Mouse (Mus musculus) lung, embryonic 16.5 days (tissue): ENCODE results near the gene Olfr957. TPM values are rescaled to one million over a fixed set of nuclear protein-coding genes. Genes with fewer than 3 reads are reported as not detected.

Experiments
- ATAC-seq: fragments of 200-750 bp; cut with Nextera tagmentation; 2 replicates; pipeline ENCODE4 v1.8.0; 2017; ENCODE audit warnings: low read depth, mild to moderate bottlenecking, moderate library complexity
- H3K27ac ChIP-seq: fragments of 300-500 bp; sonication (generic); 2 replicates; pipeline ENCODE4 v1.5.1; 2014; ENCODE audit warnings: mild to moderate bottlenecking, control low read depth, low read length
- H3K27me3 ChIP-seq: fragments of 300-500 bp; sonication (generic); 2 replicates; pipeline ENCODE4 v1.6.1; 2014; ENCODE audit warnings: low read depth, low read length, mixed read lengths; ENCODE audit not compliant: control insufficient read depth, insufficient read depth
- H3K36me3 ChIP-seq: fragments of 300-500 bp; sonication (generic); 2 replicates; pipeline ENCODE4 v1.6.1; 2014; ENCODE audit warnings: low read length; ENCODE audit not compliant: control insufficient read depth, insufficient read depth
- H3K4me1 ChIP-seq: fragments of 300-500 bp; sonication (generic); replicated peaks from 2 replicates; pipeline ENCODE4 v1.6.1; 2014; ENCODE audit warnings: low read length, mixed read lengths; ENCODE audit not compliant: control insufficient read depth, insufficient read depth
- H3K4me2 ChIP-seq: fragments of 300-500 bp; sonication (generic); 2 replicates; pipeline ENCODE4 v1.6.1; 2014; ENCODE audit warnings: low read depth, low read length, control low read depth
- H3K4me3 ChIP-seq: fragments of 300-500 bp; sonication (generic); 2 replicates; pipeline ENCODE4 v1.5.1; 2014; ENCODE audit warnings: mild to moderate bottlenecking, low read length, control low read depth
- H3K9ac ChIP-seq: fragments of 300-500 bp; sonication (generic); 2 replicates; pipeline ENCODE4 v1.6.1; 2014; ENCODE audit warnings: low read length, control low read depth
- H3K9me3 ChIP-seq: fragments of 300-500 bp; sonication (generic); 2 replicates; pipeline ENCODE4 v1.6.1; 2016; ENCODE audit warnings: low read length; ENCODE audit not compliant: control insufficient read depth
- WGBS: fragments of 180-500 bp; shearing (Covaris S2); extraction: QIAGEN DNeasy Blood & Tissue Kit; methylation state at CpG from one replicate; pipeline ENCODE4 v1.1.7; 2014; 5-methylcytosine and 5-hydroxymethylcytosine counted together
- polyA plus RNA-seq: library from polyadenylated mRNA; unstranded; fragments of >200 nt; fragmentation: Nextera tagmentation; extraction: Ambion mirVana; gene quantifications from 2 replicates; pipeline ENCODE4 v1.2.1, GENCODE M21; 2015

Gene Olfr957
- polyA plus RNA-seq, 1 experiment from 2014 or later, result not detected

DNA sequence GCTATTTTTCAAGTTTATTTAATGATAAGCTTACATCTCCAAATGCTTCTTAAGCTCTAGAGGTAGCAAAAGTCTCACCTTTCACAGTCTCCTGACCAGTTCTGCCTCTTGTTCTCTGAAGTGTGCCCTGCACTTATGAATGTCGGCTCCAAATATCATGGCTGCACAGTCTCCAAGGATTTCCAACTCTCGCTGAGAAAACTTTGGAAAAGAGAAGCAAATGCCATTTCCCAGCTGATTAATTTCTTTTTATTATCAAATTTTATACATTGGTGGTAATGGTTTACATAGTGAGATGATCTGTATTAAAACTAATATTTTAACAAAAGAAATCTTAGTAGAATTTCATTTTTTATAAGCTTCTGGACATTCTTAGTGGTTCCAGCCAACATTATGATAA lies 21.7 kb downstream of the Olfr957 start, which contains the start of gene Olfr44:
Gene Olfr44 (minus strand): TSS at position 101 of the 400 bp plus-strand sequence.
- no peak within 1 kb of the TSS for H3K4me2 ChIP-seq
- H3K4me3 ChIP-seq, result no peak within 1 kb of the TSS
- no peak within 1 kb of the TSS for H3K9ac ChIP-seq
- WGBS, result 55% methylated on average over 2 of the region's 2 CpGs
- no peaks in the 10 kb centered on the region for H3K4me1 ChIP-seq
- H3K36me3 ChIP-seq, result no peaks in the 10 kb centered on the region
- H3K27ac ChIP-seq, result no peak within 1 kb of the TSS
- H3K27me3 ChIP-seq, result no peaks in the 10 kb centered on the region
- H3K9me3 ChIP-seq, result no peaks in the 10 kb centered on the region
- ATAC-seq, result no peak

GRCm38 (mm10) chr9:39471844-39472243 lies 43.8 kb downstream of the Olfr957 start, which contains the start of gene Olfr955:
Gene Olfr955, minus strand, starts transcription at chr9:39471944.
- H3K27me3 ChIP-seq, result no peaks in the 10 kb centered on the region
- WGBS, result 42% methylated on average over 1 of the region's 1 CpGs
- no peaks in the 10 kb centered on the region for H3K9me3 ChIP-seq

More at GRCm38 (mm10) chr9:39471844-39472243, 43.8 kb downstream of the Olfr957 start, which contains the start of gene Olfr955:
- no peak within 1 kb of the TSS for H3K4me2 ChIP-seq
- no peaks in the 10 kb centered on the region for H3K4me1 ChIP-seq
- H3K4me3 ChIP-seq, result no peak within 1 kb of the TSS
- no peak within 1 kb of the TSS for H3K27ac ChIP-seq
- no peaks in the 10 kb centered on the region for H3K36me3 ChIP-seq
- H3K9ac ChIP-seq, result no peak within 1 kb of the TSS
- no peak for ATAC-seq

Other genes with a start within 250 kb of the Olfr957 start
- not detected in 2 replicates for gene Olfr945, start 239.0 kb downstream of the Olfr957 start, polyA plus RNA-seq
- not detected in 2 replicates for gene Olfr948, start 189.8 kb downstream of the Olfr957 start, polyA plus RNA-seq
- gene Olfr951, start 128.4 kb downstream of the Olfr957 start, polyA plus RNA-seq, result not detected in 2 replicates
- gene Olfr952, start 88.7 kb downstream of the Olfr957 start, polyA plus RNA-seq, result not detected in 2 replicates
- not detected in 2 replicates for gene Olfr954, start 59.1 kb downstream of the Olfr957 start, polyA plus RNA-seq
- not detected in 2 replicates for gene Olfr955, start 43.9 kb downstream of the Olfr957 start, polyA plus RNA-seq
- gene Olfr44, start 21.8 kb downstream of the Olfr957 start, polyA plus RNA-seq, result not detected in 2 replicates
- gene Olfr958, start 38.2 kb upstream of the Olfr957 start, polyA plus RNA-seq, result not detected in 2 replicates
- gene Olfr959, start 59.8 kb upstream of the Olfr957 start, polyA plus RNA-seq, result not detected in 2 replicates
- gene AW551984, start 88.6 kb upstream of the Olfr957 start, polyA plus RNA-seq, result 7.8 and 9.6 TPM in 2 replicates
- not detected in 2 replicates for gene Olfr148, start 94.8 kb upstream of the Olfr957 start, polyA plus RNA-seq
- not detected in 2 replicates for gene Olfr960, start 105.6 kb upstream of the Olfr957 start, polyA plus RNA-seq
- gene Olfr961, start 129.3 kb upstream of the Olfr957 start, polyA plus RNA-seq, result not detected in 2 replicates
- not detected in 2 replicates for gene Olfr963, start 151.4 kb upstream of the Olfr957 start, polyA plus RNA-seq
- not detected in 2 replicates for gene Olfr149, start 191.3 kb upstream of the Olfr957 start, polyA plus RNA-seq
- not detected in 2 replicates for gene Olfr965, start 195.5 kb upstream of the Olfr957 start, polyA plus RNA-seq
- not detected in 2 replicates for gene Olfr150, start 215.2 kb upstream of the Olfr957 start, polyA plus RNA-seq
- gene Olfr967, start 230.4 kb upstream of the Olfr957 start, polyA plus RNA-seq, result not detected in 2 replicates